Mouse (Mus musculus): ENCODE measurements around the gene Recql. TPM values are rescaled to one million over a fixed set of nuclear protein-coding genes. Genes with fewer than 3 reads are reported as not detected.

Recql gene
- polyA plus RNA-seq, 1 experiment from 2014 or later, result 18.8 TPM

GRCm38 (mm10) chr6:142329201-142329600, 57.7 kb downstream of the Recql start:
- H3K4me1 ChIP-seq (replicated peaks), result no peaks in the 10 kb centered on the region
- H3K9ac ChIP-seq, result no peak overlapping the region
- no peak overlapping the region for H3K4me3 ChIP-seq (replicated peaks)
- DNase-seq, result no peak
- no peak for ATAC-seq (ENCODE audit: low read depth)
- no peaks in the 10 kb centered on the region for H3K27me3 ChIP-seq
- no peak overlapping the region for H3K4me2 ChIP-seq
- H3K9me3 ChIP-seq (replicated peaks), result no peaks in the 10 kb centered on the region
- H3K27ac ChIP-seq, result no peak overlapping the region
- H3K36me3 ChIP-seq, result no peaks in the 10 kb centered on the region
- WGBS (ENCODE audit: insufficient replicate concordance), result 49% methylated on average over 1 of the region's 1 CpGs

- Histone ChIP-seq H3K9me3 (replicated peaks) (no peaks in the 10 kb centered on the region), H3K27ac (no peak overlapping the region), H3K27me3 (no peaks in the 10 kb centered on the region), H3K9ac (no peak overlapping the region), H3K4me3 (replicated peaks) (no peak overlapping the region), H3K36me3 (no peaks in the 10 kb centered on the region), H3K4me1 (replicated peaks) (no peaks in the 10 kb centered on the region), H3K4me2 (no peak overlapping the region)
- DNase-seq, result no peak
- WGBS (ENCODE audit: insufficient replicate concordance), result 57% methylated on average over 3 of the region's 3 CpGs
- no peak for ATAC-seq (ENCODE audit: low read depth)
Measured at GRCm38 (mm10) chr6:142326598-142326997, 60.3 kb downstream of the Recql start.

GRCm38 (mm10) chr6:142322881-142323280, 64.0 kb downstream of the Recql start, which contains the start of gene Slco1a5:
TSS of gene Slco1a5 (minus strand) at chr6:142322981.
- 30% methylated on average over 4 of the region's 4 CpGs for WGBS (ENCODE audit: insufficient replicate concordance)
- Histone ChIP-seq H3K27ac (no peak within 1 kb of the TSS), H3K9me3 (replicated peaks) (no peaks in the 10 kb centered on the region), H3K9ac (no peak within 1 kb of the TSS), H3K36me3 (no peaks in the 10 kb centered on the region), H3K4me2 (no peak within 1 kb of the TSS), H3K4me3 (replicated peaks) (no peak within 1 kb of the TSS), H3K27me3 (no peaks in the 10 kb centered on the region), H3K4me1 (replicated peaks) (no peaks in the 10 kb centered on the region)
- no peak for ATAC-seq (ENCODE audit: low read depth)
- no peak for DNase-seq

- no peak overlapping the region for H3K4me3 ChIP-seq (replicated peaks)
- no peak overlapping the region for H3K9ac ChIP-seq
- no peaks in the 10 kb centered on the region for H3K36me3 ChIP-seq
- H3K4me2 ChIP-seq, result no peak overlapping the region
- no peak overlapping the region for H3K27ac ChIP-seq
- no peaks in the 10 kb centered on the region for H3K27me3 ChIP-seq
- H3K9me3 ChIP-seq (replicated peaks), result no peaks in the 10 kb centered on the region
- ATAC-seq (ENCODE audit: low read depth) (no peak), DNase-seq (no peak)
- H3K4me1 ChIP-seq (replicated peaks), result no peaks in the 10 kb centered on the region
Measured at GRCm38 (mm10) chr6:142317106-142317505, 69.8 kb downstream of the Recql start.

GRCm38 (mm10) chr6:142314285-142314684, 72.6 kb downstream of the Recql start:
- 51% methylated on average over 5 of the region's 5 CpGs for WGBS (ENCODE audit: insufficient replicate concordance)
- no peak overlapping the region for H3K4me3 ChIP-seq (replicated peaks)

GRCm38 (mm10) chr6:142305076-142305475, 81.8 kb downstream of the Recql start:
- ATAC-seq (ENCODE audit: low read depth) (no peak), DNase-seq (no peak)
- no peak overlapping the region for H3K4me2 ChIP-seq
- no peak overlapping the region for H3K4me3 ChIP-seq (replicated peaks)
- no peak overlapping the region for H3K27ac ChIP-seq
- no peaks in the 10 kb centered on the region for H3K36me3 ChIP-seq
- H3K27me3 ChIP-seq, result no peaks in the 10 kb centered on the region
- peaks cover 8% of the 10 kb centered on the region for H3K9me3 ChIP-seq (replicated peaks)
- H3K4me1 ChIP-seq (replicated peaks), result no peaks in the 10 kb centered on the region
- no peak overlapping the region for H3K9ac ChIP-seq

More at GRCm38 (mm10) chr6:142314285-142314684, 72.6 kb downstream of the Recql start:
- Histone ChIP-seq H3K9me3 (replicated peaks) (peaks cover 4% of the 10 kb centered on the region), H3K27me3 (no peaks in the 10 kb centered on the region), H3K27ac (no peak overlapping the region), H3K9ac (no peak overlapping the region), H3K36me3 (no peaks in the 10 kb centered on the region), H3K4me1 (replicated peaks) (no peaks in the 10 kb centered on the region), H3K4me2 (no peak overlapping the region)
- ATAC-seq (ENCODE audit: low read depth), result no peak
- no peak for DNase-seq

Other genes starting within 250 kb of the Recql start
- gene Slco1a6, start 178.6 kb downstream of the Recql start, polyA plus RNA-seq (2015; fragmentation: Nextera tagmentation; extraction: Ambion mirVana), result not detected in 2 replicates
- gene Iapp, start 88.7 kb downstream of the Recql start, polyA plus RNA-seq (2015; fragmentation: Nextera tagmentation; extraction: Ambion mirVana), result not detected in 2 replicates
- gene Slco1a5, start 64.1 kb downstream of the Recql start, polyA plus RNA-seq (2015; fragmentation: Nextera tagmentation; extraction: Ambion mirVana), result not detected in 2 replicates
- 5.6 and 7.7 TPM in 2 replicates for gene Pyroxd1, start 41.4 kb downstream of the Recql start, polyA plus RNA-seq (2015; fragmentation: Nextera tagmentation; extraction: Ambion mirVana)
- 47.3 and 53.5 TPM in 2 replicates for gene Golt1b, start 134 bp upstream of the Recql start, polyA plus RNA-seq (2015; fragmentation: Nextera tagmentation; extraction: Ambion mirVana)
- gene Spx, start 26.4 kb upstream of the Recql start, polyA plus RNA-seq (2015; fragmentation: Nextera tagmentation; extraction: Ambion mirVana), result 0.17 and 0.29 TPM in 2 replicates
- gene Gys2, start 86.0 kb upstream of the Recql start, polyA plus RNA-seq (2015; fragmentation: Nextera tagmentation; extraction: Ambion mirVana), result 37.9 and 53.3 TPM in 2 replicates
- gene Ldhb, start 120.9 kb upstream of the Recql start, polyA plus RNA-seq (2015; fragmentation: Nextera tagmentation; extraction: Ambion mirVana), result 41.0 and 43.0 TPM in 2 replicates
- 1.5 and 2.0 TPM in 2 replicates for gene Kcnj8, start 184.5 kb upstream of the Recql start, polyA plus RNA-seq (2015; fragmentation: Nextera tagmentation; extraction: Ambion mirVana)

Data from liver, embryonic 13.5 days (tissue).